Mouse (Mus musculus) thymus, postnatal 14 days (tissue): Measurements from ENCODE around the gene Hs6st3.
"Not testable (repeated sequence)": the region's sequence is repeated elsewhere in the genome, so short reads cannot be mapped to it uniquely, and the experiment has no call there.

Experiments used
- DNase-seq: peaks from one replicate; pipeline ENCODE4 v3.0.0; 2021

Hs6st3 gene

GRCm38 (mm10) chr14:119464308-119464707 is 326.2 kb downstream of the Hs6st3 start:
- DNase-seq = no peak

GRCm38 (mm10) chr14:119464883-119465282 is 326.7 kb downstream of the Hs6st3 start:
- DNase-seq = no peak

- DNase-seq = no peak
Measured at GRCm38 (mm10) chr14:119466899-119467588, 328.9 kb downstream of the Hs6st3 start.

GRCm38 (mm10) chr14:119476582-119476981 is 338.4 kb downstream of the Hs6st3 start:
- no peak for DNase-seq

- no peak for DNase-seq
Measured at GRCm38 (mm10) chr14:119477836-119478235, 339.7 kb downstream of the Hs6st3 start.

GRCm38 (mm10) chr14:119488978-119489703 is 351.0 kb downstream of the Hs6st3 start:
- no peak for DNase-seq

- no peak for DNase-seq
Measured at GRCm38 (mm10) chr14:119520632-119521031, 382.5 kb downstream of the Hs6st3 start.

GRCm38 (mm10) chr14:119521056-119521455 is 382.9 kb downstream of the Hs6st3 start:
- no peak for DNase-seq

GRCm38 (mm10) chr14:119532889-119533546 is 394.9 kb downstream of the Hs6st3 start:
- DNase-seq = no peak

GRCm38 (mm10) chr14:119540505-119540904 is 402.4 kb downstream of the Hs6st3 start:
- DNase-seq = no peak

- no peak for DNase-seq
Measured at GRCm38 (mm10) chr14:119544596-119544995, 406.5 kb downstream of the Hs6st3 start.

- no peak for DNase-seq
Measured at GRCm38 (mm10) chr14:119558356-119558755, 420.2 kb downstream of the Hs6st3 start.

GRCm38 (mm10) chr14:119582039-119582508 is 443.9 kb downstream of the Hs6st3 start:
- DNase-seq = no peak

- no peak for DNase-seq
Measured at GRCm38 (mm10) chr14:119585069-119585468, 446.9 kb downstream of the Hs6st3 start.

GRCm38 (mm10) chr14:119587365-119587764 is 449.2 kb downstream of the Hs6st3 start:
- not testable (repeated sequence) for DNase-seq

- DNase-seq = no peak
Measured at GRCm38 (mm10) chr14:119604327-119604726, 466.2 kb downstream of the Hs6st3 start.

- no peak for DNase-seq
Measured at GRCm38 (mm10) chr14:119612793-119613192, 474.7 kb downstream of the Hs6st3 start.

GRCm38 (mm10) chr14:119629127-119629526 is 491.0 kb downstream of the Hs6st3 start:
- no peak for DNase-seq

GRCm38 (mm10) chr14:119633090-119633489 is 494.9 kb downstream of the Hs6st3 start:
- no peak for DNase-seq

GRCm38 (mm10) chr14:119633626-119634025 is 495.5 kb downstream of the Hs6st3 start:
- no peak for DNase-seq

- DNase-seq = no peak
Measured at GRCm38 (mm10) chr14:119642874-119643273, 504.7 kb downstream of the Hs6st3 start.

GRCm38 (mm10) chr14:119643840-119644239 is 505.7 kb downstream of the Hs6st3 start:
- no peak for DNase-seq

- no peak for DNase-seq
Measured at GRCm38 (mm10) chr14:119656936-119657335, 518.8 kb downstream of the Hs6st3 start.

- no peak for DNase-seq
Measured at GRCm38 (mm10) chr14:119665741-119666141, 527.6 kb downstream of the Hs6st3 start.
